In the genomic region with DNA sequence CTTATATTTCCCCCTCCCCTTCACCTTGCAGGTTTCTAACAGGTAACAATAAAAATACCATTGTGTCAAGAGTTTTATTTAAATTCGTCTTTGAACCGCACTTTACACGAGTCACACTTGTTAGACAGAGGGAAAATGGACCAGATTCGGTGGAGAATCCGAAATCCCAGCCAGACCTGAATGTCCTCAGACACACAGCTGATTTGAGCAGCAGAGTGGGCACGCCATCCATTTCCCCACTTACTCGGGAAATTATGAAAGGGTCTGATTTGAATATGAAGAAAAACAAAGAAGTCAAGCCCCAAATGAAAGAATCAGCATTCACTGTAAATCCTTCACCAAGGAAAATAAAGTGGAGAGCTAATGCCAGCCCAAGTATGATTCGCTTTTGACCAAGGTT, we compare ENCODE assay signal across 16 mouse cellular contexts.
DNase-seq lines count a peak whose midpoint lies in the region; ATAC-seq and TF ChIP-seq lines count a peak whose summit lies in the region.
"Had no signal": no experiment of that assay in that cellular context is flagged by ENCODE, and none has a peak within 500 bp of the region (broad histone marks: within the 10 kb centered on the region; RNA-seq: fewer than 3 reads in every experiment).

No protein-coding gene starts in this region.

- 68% methylated on average over 8 of the region's 8 CpGs for whole genome bisulfite sequencing in embryonic facial prominence, embryonic 10.5 days
- 42% methylated on average over 8 of the region's 8 CpGs for WGBS in hindbrain, embryonic 13.5 days
- 30% methylated on average over 8 of the region's 8 CpGs for WGBS in midbrain, embryonic 15.5 days

- H3K4me2 ChIP-seq in hindbrain, embryonic 13.5 days, result no peak overlapping the region
- no peak overlapping the region for H3K4me2 ChIP-seq in midbrain, embryonic 15.5 days

- no peak for ATAC-seq in hindbrain, embryonic 13.5 days (ENCODE audit: low FRiP score)
- ATAC-seq in midbrain, embryonic 15.5 days (replicated peaks), result no peak

- no peaks in the 10 kb centered on the region for H3K9me3 ChIP-seq in embryonic facial prominence, embryonic 10.5 days
- H3K9me3 ChIP-seq in hindbrain, embryonic 13.5 days, result no peaks in the 10 kb centered on the region
- H3K9me3 ChIP-seq in midbrain, embryonic 15.5 days, result no peaks in the 10 kb centered on the region
- H3K9me3 ChIP-seq: heart, embryonic 15.5 days had no signal

- no peak for TF ChIP-seq CTCF in gastrocnemius, adult 2 months (IDR thresholded peaks at IDR 0.05)

- intact Hi-C loops in gastrocnemius, adult 2 months (cut with DNase I), result no loop called here
- intact Hi-C loops in gastrocnemius, postnatal 14 days (cut with DNase I; ENCODE audit: low total_unique reads), result no loop called here
- intact Hi-C loops in gastrocnemius, postnatal 36 days (cut with DNase I), result no loop called here

- H3K9ac ChIP-seq in hindbrain, embryonic 13.5 days, result peak overlapping the region; percentile 10; the same call in 1 of the 2 replicates
- no peak overlapping the region for H3K9ac ChIP-seq in midbrain, embryonic 15.5 days
- H3K9ac ChIP-seq: heart, embryonic 15.5 days had no signal

- H3K36me3 ChIP-seq in embryonic facial prominence, embryonic 10.5 days (replicated peaks), result peaks cover 24% of the 10 kb centered on the region
- H3K36me3 ChIP-seq in hindbrain, embryonic 13.5 days, result peaks cover 23% of the 10 kb centered on the region
- H3K36me3 ChIP-seq in midbrain, embryonic 15.5 days (replicated peaks), result no peaks in the 10 kb centered on the region
- H3K36me3 ChIP-seq: heart, embryonic 15.5 days had no signal

- peaks cover 34% of the 10 kb centered on the region; the same call in 1 of the 2 replicates for H3K27me3 ChIP-seq in embryonic facial prominence, embryonic 10.5 days (replicated peaks; ENCODE audit: low read depth, poor library complexity, severe bottlenecking)
- no peaks in the 10 kb centered on the region for H3K27me3 ChIP-seq in hindbrain, embryonic 13.5 days
- H3K27me3 ChIP-seq in midbrain, embryonic 15.5 days (replicated peaks), result no peaks in the 10 kb centered on the region
- H3K27me3 ChIP-seq: heart, embryonic 15.5 days; megakaryocyte, embryonic 14.5 days; Patski had no signal

- H3K4me1 ChIP-seq in embryonic facial prominence, embryonic 10.5 days, result peaks cover 59% of the 10 kb centered on the region
- H3K4me1 ChIP-seq in hindbrain, embryonic 13.5 days (replicated peaks), result peaks cover 82% of the 10 kb centered on the region
- H3K4me1 ChIP-seq in midbrain, embryonic 15.5 days, result peaks cover 51% of the 10 kb centered on the region

- no peak for DNase-seq in gastrocnemius, adult 2 months
- no peak for DNase-seq in gastrocnemius, postnatal 14 days
- DNase-seq in embryonic facial prominence, embryonic 10.5 days (ENCODE audit: low spot score), result no peak
- DNase-seq in thymus, postnatal 4 days, result no peak
- no peak for DNase-seq in right cerebral cortex, postnatal 4 days
- DNase-seq in gastrocnemius, postnatal 36 days, result no peak
- DNase-seq: adrenal gland, postnatal 36 days; heart, adult 11 months; liver; lung, adult 18-20 months had no signal

- H3K4me3 ChIP-seq in gastrocnemius, adult 2 months, result no peak overlapping the region
- no peak overlapping the region for H3K4me3 ChIP-seq in embryonic facial prominence, embryonic 10.5 days
- no peak overlapping the region for H3K4me3 ChIP-seq in hindbrain, embryonic 13.5 days
- no peak overlapping the region for H3K4me3 ChIP-seq in midbrain, embryonic 15.5 days
- H3K4me3 ChIP-seq: erythroblast, embryonic 14.5 days; heart, embryonic 15.5 days; megakaryocyte, embryonic 14.5 days had no signal

- peak overlapping the region; percentile 43; the same call in 1 of the 2 replicates for H3K27ac ChIP-seq in gastrocnemius, adult 2 months
- peak overlapping the region; percentile 67; the same call in 1 of the 2 replicates for H3K27ac ChIP-seq in embryonic facial prominence, embryonic 10.5 days (replicated peaks)
- H3K27ac ChIP-seq in hindbrain, embryonic 13.5 days, result 0 out of 2 replicates have a peak overlapping the region, but pooled peaks have one; percentile 49
- H3K27ac ChIP-seq in midbrain, embryonic 15.5 days, result peak overlapping the region; percentile 23; the same call in 1 of the 2 replicates
- H3K27ac ChIP-seq: heart, embryonic 15.5 days had no signal
